Mouse (Mus musculus) C2C12 (cell line): ENCODE results near the gene Slc24a3. TPM values are rescaled to one million over a fixed set of nuclear protein-coding genes. Genes with fewer than 3 reads are reported as not detected.

Experiments used
- H3K27me3 ChIP-seq: one replicate; pipeline ENCODE4 v1.6.1; 2011; ENCODE audit not compliant: control insufficient read depth, insufficient read depth, insufficient read length
- H3K36me3 ChIP-seq: one replicate; pipeline ENCODE4 v1.6.1; 2011; ENCODE audit not compliant: control insufficient read depth, insufficient read depth
- H3K4me3 ChIP-seq: one replicate; pipeline ENCODE4 v1.5.1; 2011; ENCODE audit warnings: mild to moderate bottlenecking, control low read depth; ENCODE audit not compliant: poor library complexity, insufficient read depth, severe bottlenecking
- H3K79me2 ChIP-seq: one replicate; pipeline ENCODE4 v1.6.1; 2011; ENCODE audit not compliant: control insufficient read depth, insufficient read depth
- H3K79me3 ChIP-seq: one replicate; pipeline ENCODE4 v1.6.1; 2011; ENCODE audit warnings: low read depth, control low read depth
- H3ac ChIP-seq: one replicate; pipeline ENCODE3; 2011; ENCODE audit warnings: low read depth; ENCODE audit not compliant: control insufficient read depth, insufficient read length
- CEBPB ChIP-seq: IDR thresholded peaks from one replicate; pipeline ENCODE4 v1.6.1; 2011; ENCODE audit warnings: low read depth, mild to moderate bottlenecking, control low read depth, moderate library complexity
- CTCF ChIP-seq: IDR thresholded peaks from one replicate; pipeline ENCODE4 v1.5.1; 2011; ENCODE audit not compliant: control insufficient read depth, insufficient read depth, insufficient read length
- FOSL1 ChIP-seq: IDR thresholded peaks from one replicate; pipeline ENCODE4 v1.8.0; 2011; ENCODE audit warnings: mild to moderate bottlenecking, low read length; ENCODE audit not compliant: poor library complexity, insufficient read depth, severe bottlenecking
- MAX ChIP-seq: IDR thresholded peaks from one replicate; pipeline ENCODE4 v1.6.1; 2011; ENCODE audit warnings: mild to moderate bottlenecking, control low read depth
- MYOD1 ChIP-seq: IDR thresholded peaks from one replicate; pipeline ENCODE4 v1.6.1; 2011; ENCODE audit warnings: low read depth; ENCODE audit not compliant: control insufficient read depth, insufficient read length
- MYOG ChIP-seq: IDR thresholded peaks from one replicate; pipeline ENCODE4 v1.6.1; 2011; ENCODE audit not compliant: control insufficient read depth, insufficient read length; ENCODE audit errors: extremely low read depth
- USF1 ChIP-seq: IDR thresholded peaks from one replicate; pipeline ENCODE4 v1.6.1; 2011; ENCODE audit warnings: low read depth, mild to moderate bottlenecking, control low read depth, moderate library complexity
- polyA plus RNA-seq: library from polyadenylated mRNA; unstranded; fragments of >200 nt; fragmentation: generic; extraction: Trizol; gene quantifications from one replicate; pipeline ENCODE4 v1.2.1, GENCODE M21; 2012; ENCODE audit warnings: missing spikeins

Gene Slc24a3
- polyA plus RNA-seq, 1 experiment: 0.35 TPM

GRCm38 (mm10) chr2:145188828-145189227, 21.3 kb downstream of the Slc24a3 start:
- no peaks in the 10 kb centered on the region for H3K36me3 ChIP-seq
- H3K4me3 ChIP-seq: no peak overlapping the region

GRCm38 (mm10) chr2:145196043-145196442, 28.5 kb downstream of the Slc24a3 start:
- no peaks in the 10 kb centered on the region for H3K27me3 ChIP-seq
- no peak overlapping the region for H3K4me3 ChIP-seq
- no peaks in the 10 kb centered on the region for H3K79me3 ChIP-seq
- no peaks in the 10 kb centered on the region for H3K36me3 ChIP-seq
- H3K79me2 ChIP-seq: no peaks in the 10 kb centered on the region
- TF ChIP-seq MYOD1: no peak
- TF ChIP-seq CTCF: no peak
- no peak for TF ChIP-seq CEBPB
- no peak for TF ChIP-seq MAX
- no peak for TF ChIP-seq FOSL1
- no peak for TF ChIP-seq USF1
- no peak for TF ChIP-seq MYOG
- no peak overlapping the region for H3ac ChIP-seq

More at GRCm38 (mm10) chr2:145188828-145189227, 21.3 kb downstream of the Slc24a3 start:
- H3K27me3 ChIP-seq: no peaks in the 10 kb centered on the region
- no peaks in the 10 kb centered on the region for H3K79me3 ChIP-seq
- no peaks in the 10 kb centered on the region for H3K79me2 ChIP-seq
- TF ChIP-seq FOSL1: no peak
- no peak for TF ChIP-seq CTCF
- no peak for TF ChIP-seq MAX
- no peak for TF ChIP-seq CEBPB
- no peak for TF ChIP-seq MYOD1
- no peak for TF ChIP-seq MYOG
- no peak for TF ChIP-seq USF1
- H3ac ChIP-seq: no peak overlapping the region

GRCm38 (mm10) chr2:145196501-145197042, 29.0 kb downstream of the Slc24a3 start:
- no peaks in the 10 kb centered on the region for H3K36me3 ChIP-seq
- no peaks in the 10 kb centered on the region for H3K79me2 ChIP-seq
- H3K27me3 ChIP-seq: no peaks in the 10 kb centered on the region
- no peak overlapping the region for H3K4me3 ChIP-seq
- H3ac ChIP-seq: no peak overlapping the region
- no peaks in the 10 kb centered on the region for H3K79me3 ChIP-seq
- TF ChIP-seq FOSL1 (no peak), MAX (no peak), CTCF (no peak), USF1 (no peak), MYOG (no peak), CEBPB (no peak), MYOD1 (no peak)

DNA sequence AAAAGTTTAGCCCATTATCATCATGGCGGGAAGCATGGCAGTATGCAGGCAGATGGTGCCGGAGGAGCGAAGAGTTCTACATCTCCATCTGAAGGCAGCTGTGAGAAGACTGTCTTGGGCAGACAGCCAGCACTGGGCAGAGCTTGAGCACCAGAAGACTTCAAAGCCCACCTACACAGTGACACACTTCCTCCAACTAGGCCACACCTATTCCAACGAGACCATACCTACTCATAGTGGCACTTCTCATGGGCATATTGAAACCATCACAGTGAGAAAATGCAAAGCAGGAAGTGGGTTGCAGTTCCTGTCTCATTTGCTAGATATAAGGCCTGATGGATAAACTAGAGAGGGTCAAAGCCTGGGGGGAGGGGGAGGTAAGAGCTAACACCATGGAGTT, 29.5 kb downstream of the Slc24a3 start:
- no peaks in the 10 kb centered on the region for H3K79me3 ChIP-seq
- H3K4me3 ChIP-seq: no peak overlapping the region
- TF ChIP-seq MAX (no peak), CTCF (no peak), MYOG (no peak), MYOD1 (no peak)
- no peak overlapping the region for H3ac ChIP-seq
- no peaks in the 10 kb centered on the region for H3K36me3 ChIP-seq
- H3K27me3 ChIP-seq: no peaks in the 10 kb centered on the region
- H3K79me2 ChIP-seq: no peaks in the 10 kb centered on the region

GRCm38 (mm10) chr2:145213587-145213986, 46.0 kb downstream of the Slc24a3 start:
- Histone ChIP-seq H3K79me3 (no peaks in the 10 kb centered on the region), H3K79me2 (no peaks in the 10 kb centered on the region), H3ac (no peak overlapping the region), H3K36me3 (no peaks in the 10 kb centered on the region), H3K4me3 (no peak overlapping the region), H3K27me3 (no peaks in the 10 kb centered on the region)
- TF ChIP-seq MAX (no peak), MYOG (no peak), MYOD1 (no peak), CTCF (no peak), USF1 (no peak), FOSL1 (no peak), CEBPB (no peak)

GRCm38 (mm10) chr2:145214086-145214831, 46.7 kb downstream of the Slc24a3 start:
- no peaks in the 10 kb centered on the region for H3K27me3 ChIP-seq
- no peak overlapping the region for H3ac ChIP-seq
- H3K79me2 ChIP-seq: no peaks in the 10 kb centered on the region
- H3K79me3 ChIP-seq: no peaks in the 10 kb centered on the region
- no peak overlapping the region for H3K4me3 ChIP-seq
- TF ChIP-seq USF1 (no peak), MYOG (no peak), MYOD1 (no peak), CEBPB (peak; percentile 51), FOSL1 (no peak), MAX (no peak), CTCF (no peak)
- H3K36me3 ChIP-seq: no peaks in the 10 kb centered on the region
